Mouse (Mus musculus) NIH3T3 (cell line): ENCODE measurements at regions not wholly inside any gene's neighbourhood (a gene's known extent, or its start where the extent isn't known, plus 50 kb on each side); places are given as distances from the start of the nearest gene placed in this dataset.

Experiments
- DNase-seq: peaks from one replicate; pipeline ENCODE4 v3.0.0-alpha.2; 2012; ENCODE audit warnings: low read depth

DNA sequence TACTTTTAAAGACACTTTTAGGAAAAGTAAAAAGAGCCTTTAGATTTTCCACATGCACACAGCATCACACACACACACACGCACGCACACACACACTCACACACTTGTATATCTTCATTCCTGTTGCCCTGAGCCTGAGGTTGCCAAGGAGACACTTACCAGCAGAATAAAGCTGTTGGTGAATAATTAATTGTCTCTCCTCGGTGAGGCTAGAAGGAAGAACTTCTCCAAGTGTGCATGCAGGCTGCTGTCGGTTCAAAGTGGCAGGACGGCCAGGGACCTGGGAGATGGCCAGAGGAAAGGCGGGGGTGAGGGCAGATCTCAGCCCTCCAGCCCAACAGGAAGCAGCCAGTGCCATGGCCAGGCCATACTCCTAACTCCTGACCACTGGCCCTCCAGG, 98.6 kb upstream of the Prok2 start:
- no peak for DNase-seq

DNA sequence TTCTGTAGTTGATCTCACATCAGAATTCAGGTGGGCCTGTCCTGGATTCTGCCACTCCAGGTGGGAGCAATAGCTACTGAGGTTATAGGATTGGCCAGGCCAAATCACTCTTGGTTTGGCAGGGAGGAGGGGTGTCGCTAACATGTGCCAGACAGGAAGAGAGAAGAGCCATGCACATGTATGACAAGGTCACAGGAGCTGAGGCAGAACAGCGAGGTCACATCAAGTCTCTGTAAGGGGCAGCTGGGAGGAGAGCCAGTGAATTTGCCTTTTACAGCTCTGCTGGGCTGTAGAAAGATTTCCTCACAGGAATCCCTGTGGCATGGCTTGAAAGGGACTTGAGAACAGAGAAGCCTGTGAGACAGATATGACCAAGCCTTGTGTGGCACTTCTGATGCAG, 96.3 kb upstream of the Prok2 start:
- no peak for DNase-seq

GRCm38 (mm10) chr6:99819255-99819929, 93.2 kb upstream of the Prok2 start:
- DNase-seq: peak; percentile 24

- DNase-seq: no peak
Measured at GRCm38 (mm10) chr6:99818486-99818885, 92.3 kb upstream of the Prok2 start.

DNA sequence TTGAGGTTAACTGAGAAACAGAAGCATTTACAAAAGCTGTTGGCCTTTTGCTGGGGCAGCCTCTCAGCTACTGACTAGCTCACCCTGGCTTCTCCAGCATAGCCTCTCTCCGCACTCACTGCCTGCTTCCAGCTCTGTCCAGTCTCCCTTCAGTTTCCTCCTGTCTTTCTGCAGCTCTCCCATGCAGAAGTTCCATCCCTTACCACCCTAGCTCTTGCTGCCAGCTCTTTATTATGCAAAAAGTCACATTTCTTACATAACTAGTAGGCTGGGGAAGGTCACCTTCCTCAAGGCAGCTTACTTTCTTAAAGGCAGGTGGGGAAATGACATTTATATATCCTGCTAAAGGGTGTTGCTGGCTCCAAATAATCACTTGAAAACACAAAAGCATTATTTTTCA, 91.1 kb upstream of the Prok2 start:
- no peak for DNase-seq

GRCm38 (mm10) chr6:99813102-99813501, 86.9 kb upstream of the Prok2 start:
- no peak for DNase-seq

GRCm38 (mm10) chr6:99811842-99812241, 85.7 kb upstream of the Prok2 start:
- no peak for DNase-seq

DNA sequence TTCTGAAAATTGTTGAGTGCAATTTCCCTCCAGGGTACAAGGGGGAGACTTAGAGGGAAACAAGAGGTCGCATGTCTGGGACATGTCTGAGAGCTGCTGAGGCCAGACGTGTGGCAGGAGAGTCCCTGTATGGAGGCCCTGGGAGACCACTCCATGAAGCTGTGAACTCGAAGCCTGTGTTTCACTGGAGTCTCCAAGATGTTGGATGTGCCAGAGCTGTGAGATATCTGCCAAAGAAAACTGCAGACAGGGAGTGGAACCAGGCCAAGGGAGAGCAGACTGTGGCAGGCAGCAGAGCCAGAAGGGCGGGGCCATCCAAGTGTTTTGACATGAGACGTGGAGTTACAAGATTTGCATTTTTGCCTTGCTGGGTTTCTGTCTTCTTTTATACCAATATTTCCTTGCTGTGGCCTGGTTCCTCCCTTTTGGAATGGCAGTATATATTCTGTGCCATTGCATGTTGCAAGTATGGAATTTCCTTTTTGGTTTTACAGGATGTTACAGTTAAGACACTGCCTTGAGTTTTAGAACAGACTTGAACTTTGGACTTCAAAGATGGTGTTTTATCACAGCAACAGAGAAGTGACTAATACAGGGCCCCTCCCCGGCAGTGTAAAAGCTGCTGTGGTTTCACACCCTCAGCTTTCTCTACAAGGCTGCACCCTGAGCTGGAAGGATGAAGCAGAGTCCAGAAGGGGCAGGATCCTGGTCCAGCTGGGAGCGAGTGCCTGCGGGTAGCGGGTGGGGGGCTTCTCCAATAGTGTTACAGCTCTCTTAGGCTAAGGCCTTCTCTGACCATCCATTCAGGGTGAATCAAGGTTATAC, 85.0 kb upstream of the Prok2 start:
- DNase-seq: peak; percentile 87

DNA sequence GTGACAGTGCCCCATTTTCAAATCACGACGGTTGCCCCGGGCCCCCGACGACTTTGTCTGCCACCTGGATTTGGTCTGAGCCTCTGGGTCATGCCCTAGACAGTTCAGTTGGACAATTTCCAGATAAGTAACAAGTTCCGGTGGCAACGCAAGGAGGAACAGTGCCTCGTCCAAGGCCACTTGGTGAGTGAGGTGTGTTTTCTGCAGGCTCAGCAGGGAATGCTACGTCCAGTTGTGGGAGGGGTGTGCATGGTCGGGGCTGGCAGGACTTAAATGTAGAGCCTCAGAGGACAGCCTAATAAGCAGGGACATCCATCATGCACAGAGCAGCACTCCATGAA, 78.7 kb upstream of the Prok2 start:
- DNase-seq: no peak

GRCm38 (mm10) chr6:99803983-99804904, 78.1 kb upstream of the Prok2 start:
- DNase-seq: peak; percentile 87

DNA sequence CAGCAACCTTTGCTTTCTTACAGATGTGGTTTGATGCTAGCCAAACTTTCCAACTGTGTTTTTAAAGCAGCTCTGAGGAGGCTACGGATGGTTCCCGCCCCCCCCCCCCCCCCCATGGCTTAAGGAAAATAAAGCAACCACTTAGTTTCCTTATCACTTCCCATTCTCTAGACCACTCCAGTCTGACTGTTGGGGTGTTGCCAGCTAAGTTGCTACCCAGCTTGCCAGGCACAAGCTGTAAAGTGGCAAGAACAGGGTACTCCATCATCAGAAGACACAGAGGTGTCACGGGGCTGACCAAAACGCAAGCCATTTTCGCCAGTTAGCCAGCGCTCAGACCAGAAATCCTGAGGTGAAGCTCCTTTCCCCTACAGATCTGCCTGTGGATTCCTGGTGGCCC, 74.7 kb upstream of the Prok2 start:
- no peak for DNase-seq

- no peak for DNase-seq
Measured at GRCm38 (mm10) chr6:99800324-99800723, 74.1 kb upstream of the Prok2 start.

DNA sequence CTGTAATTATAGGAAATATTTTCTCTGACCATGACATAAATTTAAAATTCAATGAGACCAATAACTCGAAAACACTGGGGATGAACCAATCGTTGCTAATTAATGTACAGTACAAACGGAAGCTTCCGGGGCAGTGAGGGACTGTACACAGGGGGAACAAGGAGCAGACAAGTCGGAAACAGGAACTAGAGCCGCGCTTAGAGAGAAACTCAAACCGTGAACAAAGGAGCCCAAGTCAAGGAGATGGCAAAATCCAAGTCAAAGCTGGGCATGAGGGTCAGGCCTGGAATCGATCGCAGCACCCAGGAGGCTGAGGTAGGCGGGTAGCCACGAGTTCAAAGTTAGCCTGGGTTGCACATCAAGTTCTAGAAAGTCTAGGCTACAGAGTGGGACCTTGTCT, 70.2 kb upstream of the Prok2 start:
- DNase-seq: no peak

DNA sequence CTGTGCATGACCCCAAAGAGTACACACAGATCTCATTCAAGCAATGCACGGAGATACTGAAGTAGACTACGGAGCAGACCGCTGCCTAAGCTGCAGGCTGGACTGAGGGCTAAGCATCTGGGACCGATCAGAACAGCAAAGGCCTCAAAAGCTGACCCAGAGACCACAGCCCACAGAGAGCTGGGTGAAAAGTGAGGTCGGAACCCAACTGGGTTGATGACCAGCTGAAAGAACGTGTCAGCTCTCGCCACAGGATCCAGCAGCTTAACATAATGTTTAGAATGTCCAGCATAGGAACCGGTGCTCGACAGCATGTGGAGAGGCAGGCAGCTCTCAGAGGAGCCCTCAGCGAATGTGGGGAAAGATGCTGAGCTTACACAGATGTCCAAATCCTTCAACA, 67.4 kb upstream of the Prok2 start:
- no peak for DNase-seq

- no peak for DNase-seq
Measured at GRCm38 (mm10) chr6:99792353-99792752, 66.2 kb upstream of the Prok2 start.

GRCm38 (mm10) chr6:99786977-99787376, 60.8 kb upstream of the Prok2 start:
- no peak for DNase-seq

- no peak for DNase-seq
Measured at GRCm38 (mm10) chr6:99785212-99785611, 59.0 kb upstream of the Prok2 start.

GRCm38 (mm10) chr6:99784804-99785203, 58.6 kb upstream of the Prok2 start:
- DNase-seq: no peak

DNA sequence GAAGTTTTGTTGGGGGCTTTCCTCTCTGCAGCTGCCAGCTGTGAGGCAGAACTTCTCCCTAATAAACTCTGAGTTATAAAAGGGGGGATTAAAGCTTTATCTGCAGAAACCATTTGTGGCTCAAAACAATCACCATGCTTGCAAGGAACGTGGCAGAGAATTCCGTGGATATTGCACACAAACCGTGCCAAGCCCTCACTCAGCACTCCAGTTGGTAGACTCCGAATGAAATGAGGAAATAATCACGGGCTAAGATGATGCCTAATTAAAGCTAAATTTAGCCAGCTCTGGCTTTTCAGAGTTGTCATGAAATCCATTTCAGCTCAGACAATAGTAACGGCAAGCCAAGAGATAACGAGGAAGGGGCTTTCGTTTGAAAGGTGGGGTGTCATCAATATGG, 58.1 kb upstream of the Prok2 start:
- DNase-seq: no peak

GRCm38 (mm10) chr6:99782996-99783395, 56.8 kb upstream of the Prok2 start:
- peak; percentile 41 for DNase-seq
